Mouse (Mus musculus) adrenal gland, adult 2 months (tissue): ENCODE data around the gene Otud7a. TPM values are rescaled to one million over a fixed set of nuclear protein-coding genes. Genes with fewer than 3 reads are reported as not detected.
A peak's percentile ranks its signal among the peaks of the same experiment; 100 is the strongest.

Source experiments
- DNase-seq: peaks from one replicate; pipeline ENCODE4 v3.0.0; 2021
- polyA plus RNA-seq: library from polyadenylated mRNA; depleted of rRNA; stranded (reverse); fragments of >200 nt; gene quantifications from 2 replicates; pipeline ENCODE4 v1.2.3, GENCODE M21; 2012; rRNA removed
- total RNA-seq, 2 experiments: library from RNA; stranded (reverse); gene quantifications; 2 replicates each; pipeline ENCODE4 v1.2.3; 2021

Otud7a gene
- total and polyA plus RNA-seq, 3 experiments = 0.08 to 0.62 (median 0.61) TPM

DNA sequence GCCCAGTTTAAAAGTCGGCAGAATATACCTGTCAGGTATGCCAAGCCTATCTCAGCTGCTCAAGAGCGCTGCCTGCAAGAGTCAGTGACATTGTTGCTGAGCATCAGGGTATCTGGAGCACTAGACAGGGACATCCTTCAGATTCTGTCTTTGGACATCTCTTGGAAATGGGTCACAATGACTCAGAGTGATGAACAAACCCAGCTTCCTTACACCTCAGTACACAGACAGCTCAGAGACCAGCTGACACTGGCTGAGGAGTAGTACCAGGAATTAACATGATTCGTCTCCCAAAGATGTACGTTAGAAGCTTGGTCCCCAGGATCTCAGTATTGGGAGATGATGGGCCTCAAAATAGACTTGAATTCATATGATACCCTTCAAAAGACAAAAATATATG, 332.8 kb downstream of the Otud7a start:
- DNase-seq = peak; percentile 22

- DNase-seq = no peak
These were observed 336.3 kb downstream of the Otud7a start for GRCm38 (mm10) chr7:63780821-63781220.

DNA sequence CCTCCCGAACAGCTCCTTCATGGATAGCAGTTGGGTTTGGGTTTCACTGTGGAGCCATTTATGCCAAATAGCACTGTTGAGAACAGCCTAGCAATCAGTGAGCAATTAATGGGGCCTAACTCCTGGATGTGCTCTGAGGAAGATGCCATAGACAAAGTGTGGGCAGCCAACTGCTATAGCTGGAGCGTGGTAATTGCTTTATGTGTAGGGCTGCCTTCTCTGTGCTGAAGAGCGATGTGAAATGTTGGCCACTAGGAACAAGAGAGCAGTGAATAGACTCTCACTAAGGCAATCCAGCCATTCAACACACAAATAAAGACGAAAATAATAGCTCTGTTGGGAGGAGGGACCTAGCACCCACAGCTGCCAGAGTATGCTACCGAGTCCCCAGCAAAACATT, 345.2 kb downstream of the Otud7a start:
- DNase-seq = no peak

DNA sequence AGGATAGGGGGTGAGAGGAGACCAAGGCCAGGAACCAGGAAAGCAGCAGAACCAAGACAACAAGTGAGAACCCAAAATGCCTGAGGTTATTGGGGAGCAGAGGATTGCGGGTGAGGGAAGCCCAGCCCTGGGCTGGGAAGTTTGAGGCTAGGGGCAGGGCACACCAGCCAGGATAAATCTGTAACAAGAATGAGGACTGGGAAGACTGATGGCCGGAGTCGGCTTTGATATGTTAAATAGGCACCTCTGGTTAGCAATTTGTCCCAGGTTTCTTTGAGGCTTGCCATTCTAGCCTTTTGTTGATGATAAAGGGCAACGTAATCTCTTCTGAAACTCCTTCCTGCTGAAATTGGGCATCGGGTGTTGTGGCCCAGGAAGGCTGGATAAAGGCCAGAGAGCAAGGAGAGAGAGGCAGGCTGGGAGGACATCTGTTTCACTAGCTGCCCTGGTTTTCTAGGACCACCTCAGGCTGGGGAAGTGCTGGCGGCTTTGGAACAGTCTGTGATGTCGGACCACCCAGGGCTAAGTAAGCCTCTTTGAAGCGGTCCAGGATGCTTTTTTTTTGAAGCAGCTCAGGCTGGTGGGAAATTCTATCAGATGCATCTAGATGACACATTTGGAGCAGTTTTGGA, 351.6 kb downstream of the Otud7a start:
- no peak for DNase-seq

GRCm38 (mm10) chr7:63798446-63798845, 353.9 kb downstream of the Otud7a start:
- no peak for DNase-seq

DNA sequence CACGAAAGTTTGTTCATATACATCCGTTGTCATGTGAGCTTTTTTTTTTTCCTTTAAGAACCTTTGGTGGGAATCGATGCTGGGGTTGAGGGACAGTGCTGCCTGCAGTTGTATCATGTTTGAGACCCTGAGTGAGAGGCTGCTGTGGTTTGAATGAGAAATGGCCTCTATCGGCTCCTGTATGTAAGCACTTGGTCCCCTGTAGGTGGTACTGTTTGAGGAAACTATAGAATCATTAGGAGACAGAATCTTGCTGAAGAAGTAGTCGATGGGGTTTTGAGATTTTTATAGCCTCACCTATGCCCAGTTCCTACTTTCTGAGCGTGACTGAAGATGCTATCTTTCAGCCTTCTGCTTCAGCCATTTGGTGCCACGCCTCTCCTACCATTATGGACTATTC, 354.8 kb downstream of the Otud7a start:
- no peak for DNase-seq

DNA sequence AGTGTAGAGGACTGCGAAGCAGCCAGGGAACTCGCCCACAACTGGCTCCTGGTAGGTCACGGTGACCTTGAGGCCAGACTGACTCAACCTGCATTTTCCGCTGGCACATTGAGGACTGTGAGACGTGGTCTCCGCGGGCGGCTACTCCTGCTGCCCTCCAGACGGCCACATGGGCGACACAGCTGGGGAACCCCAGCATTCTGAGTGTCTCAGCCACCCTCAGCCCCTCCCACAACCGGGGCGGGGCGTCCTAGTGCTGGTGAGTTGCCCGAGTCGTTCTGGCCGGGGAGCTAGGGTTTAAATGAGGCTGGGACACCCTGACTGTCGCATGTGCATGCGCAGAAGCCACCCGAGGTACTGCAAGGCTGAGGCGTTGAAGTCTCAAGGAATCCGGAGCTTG, 358.2 kb downstream of the Otud7a start:
- DNase-seq = peak; percentile 85

Other genes starting within 250 kb of the Otud7a start
- gene Chrna7, start 232.2 kb upstream of the Otud7a start, total RNA-seq = 10 to 100 TPM; 15.1 to 23.0 TPM
- gene Chrna7, start 232.2 kb upstream of the Otud7a start, polyA plus RNA-seq = 12.0 and 12.2 TPM in 2 replicates